Mouse (Mus musculus): ENCODE measurements around the gene Ncor2.

Ncor2 gene

GRCm38 (mm10) chr5:125191608-125192007, 12.6 kb upstream of the Ncor2 start:
- no peak for DNase-seq (ENCODE audit: low read depth, low spot score)

GRCm38 (mm10) chr5:125190105-125190813, 11.2 kb upstream of the Ncor2 start:
- DNase-seq (ENCODE audit: low read depth, low spot score) = no peak

GRCm38 (mm10) chr5:125189625-125190024, 10.6 kb upstream of the Ncor2 start:
- peak; percentile 92 for DNase-seq (ENCODE audit: low read depth, low spot score)

- no peak for DNase-seq (ENCODE audit: low read depth, low spot score)
Observed at GRCm38 (mm10) chr5:125188812-125189598, 10.0 kb upstream of the Ncor2 start.

- no peak for DNase-seq (ENCODE audit: low read depth, low spot score)
Observed at GRCm38 (mm10) chr5:125184826-125185225, 5.8 kb upstream of the Ncor2 start.

- peak; percentile 35 for DNase-seq (ENCODE audit: low read depth, low spot score)
Observed at GRCm38 (mm10) chr5:125183321-125184003, 4.4 kb upstream of the Ncor2 start.

- no peak for DNase-seq (ENCODE audit: low read depth, low spot score)
Observed at GRCm38 (mm10) chr5:125180630-125181263, 1.7 kb upstream of the Ncor2 start.

GRCm38 (mm10) chr5:125179735-125180629, 963 bp upstream of the Ncor2 start:
- peak; percentile 59 for DNase-seq (ENCODE audit: low read depth, low spot score)

GRCm38 (mm10) chr5:125178171-125179006, 630 bp downstream of the Ncor2 start:
- peak; percentile 72 for DNase-seq (ENCODE audit: low read depth, low spot score)

- peak; percentile 94 for DNase-seq (ENCODE audit: low read depth, low spot score)
Observed at GRCm38 (mm10) chr5:125177481-125178134, 1.4 kb downstream of the Ncor2 start.

- DNase-seq (ENCODE audit: low read depth, low spot score) = no peak
Observed at GRCm38 (mm10) chr5:125176864-125177263, 2.2 kb downstream of the Ncor2 start.

- DNase-seq (ENCODE audit: low read depth, low spot score) = no peak
Observed at GRCm38 (mm10) chr5:125176370-125176766, 2.7 kb downstream of the Ncor2 start.

- DNase-seq (ENCODE audit: low read depth, low spot score) = no peak
Observed at GRCm38 (mm10) chr5:125175673-125176369, 3.2 kb downstream of the Ncor2 start.

GRCm38 (mm10) chr5:125174726-125175672, 4.0 kb downstream of the Ncor2 start:
- DNase-seq (ENCODE audit: low read depth, low spot score) = no peak

GRCm38 (mm10) chr5:125173868-125174267, 5.2 kb downstream of the Ncor2 start:
- DNase-seq (ENCODE audit: low read depth, low spot score) = no peak

GRCm38 (mm10) chr5:125172831-125173615, 6.0 kb downstream of the Ncor2 start:
- no peak for DNase-seq (ENCODE audit: low read depth, low spot score)

GRCm38 (mm10) chr5:125171259-125171658, 7.8 kb downstream of the Ncor2 start:
- DNase-seq (ENCODE audit: low read depth, low spot score) = no peak

All from CD4-positive, CD25-positive, alpha-beta regulatory T cell, adult 2 months (primary cell).